Mouse (Mus musculus) C2C12 (cell line): ENCODE results near the gene Hist2h2ab. TPM values are rescaled to one million over a fixed set of nuclear protein-coding genes. Genes with fewer than 3 reads are reported as not detected.
A peak's percentile ranks its signal among the peaks of the same experiment; 100 is the strongest.

Experiments
- H3K27me3 ChIP-seq: one replicate; pipeline ENCODE4 v1.6.1; 2011; ENCODE audit not compliant: control insufficient read depth, insufficient read depth, insufficient read length
- H3K36me3 ChIP-seq: one replicate; pipeline ENCODE4 v1.6.1; 2011; ENCODE audit not compliant: control insufficient read depth, insufficient read depth
- H3K4me3 ChIP-seq: one replicate; pipeline ENCODE4 v1.5.1; 2011; ENCODE audit warnings: mild to moderate bottlenecking, control low read depth; ENCODE audit not compliant: poor library complexity, insufficient read depth, severe bottlenecking
- H3K79me2 ChIP-seq: one replicate; pipeline ENCODE4 v1.6.1; 2011; ENCODE audit not compliant: control insufficient read depth, insufficient read depth
- H3K79me3 ChIP-seq: one replicate; pipeline ENCODE4 v1.6.1; 2011; ENCODE audit warnings: low read depth, control low read depth
- H3ac ChIP-seq: one replicate; pipeline ENCODE3; 2011; ENCODE audit warnings: low read depth; ENCODE audit not compliant: control insufficient read depth, insufficient read length
- CEBPB ChIP-seq: IDR thresholded peaks from one replicate; pipeline ENCODE4 v1.6.1; 2011; ENCODE audit warnings: low read depth, mild to moderate bottlenecking, control low read depth, moderate library complexity
- CTCF ChIP-seq: IDR thresholded peaks from one replicate; pipeline ENCODE4 v1.5.1; 2011; ENCODE audit not compliant: control insufficient read depth, insufficient read depth, insufficient read length
- FOSL1 ChIP-seq: IDR thresholded peaks from one replicate; pipeline ENCODE4 v1.8.0; 2011; ENCODE audit warnings: mild to moderate bottlenecking, low read length; ENCODE audit not compliant: poor library complexity, insufficient read depth, severe bottlenecking
- MAX ChIP-seq: IDR thresholded peaks from one replicate; pipeline ENCODE4 v1.6.1; 2011; ENCODE audit warnings: mild to moderate bottlenecking, control low read depth
- MYOD1 ChIP-seq: IDR thresholded peaks from one replicate; pipeline ENCODE4 v1.6.1; 2011; ENCODE audit warnings: low read depth; ENCODE audit not compliant: control insufficient read depth, insufficient read length
- MYOG ChIP-seq: IDR thresholded peaks from one replicate; pipeline ENCODE4 v1.6.1; 2011; ENCODE audit not compliant: control insufficient read depth, insufficient read length; ENCODE audit errors: extremely low read depth
- USF1 ChIP-seq: IDR thresholded peaks from one replicate; pipeline ENCODE4 v1.6.1; 2011; ENCODE audit warnings: low read depth, mild to moderate bottlenecking, control low read depth, moderate library complexity
- long read RNA-seq, 2 experiments: library from polyadenylated mRNA; unstranded; transcript quantifications; one replicate each; pipeline ENCODE4 v2.0.0; 2019 to 2020
- polyA plus RNA-seq: library from polyadenylated mRNA; unstranded; fragments of >200 nt; fragmentation: generic; extraction: Trizol; gene quantifications from one replicate; pipeline ENCODE4 v1.2.1, GENCODE M21; 2012; ENCODE audit warnings: missing spikeins

The Hist2h2ab gene
- polyA plus RNA-seq = 0.18 TPM
- long read RNA-seq, experiment 1 = 0 reads
- long read RNA-seq, experiment 2 = 0 reads

GRCm38 (mm10) chr3:96219661-96220130 is at the start of gene Hist2h2ab, which contains the start of gene Bola1:
TSS of gene Hist2h2ab (plus strand) at chr3:96219865.
TSS of gene Bola1 (minus strand) at chr3:96219709.
- no peaks in the 10 kb centered on the region for H3K79me3 ChIP-seq
- H3ac ChIP-seq = peak within 1 kb of the TSS; percentile 89
- H3K4me3 ChIP-seq = peak within 1 kb of the TSS; percentile 36
- no peaks in the 10 kb centered on the region for H3K79me2 ChIP-seq
- no peaks in the 10 kb centered on the region for H3K36me3 ChIP-seq
- TF ChIP-seq MAX (no peak), MYOG (no peak), MYOD1 (no peak), CEBPB (no peak), CTCF (no peak), USF1 (no peak), FOSL1 (no peak)
- no peaks in the 10 kb centered on the region for H3K27me3 ChIP-seq

GRCm38 (mm10) chr3:96170276-96170675 is 49.4 kb upstream of the Hist2h2ab start:
- Histone ChIP-seq H3K27me3 (no peaks in the 10 kb centered on the region), H3K79me3 (peaks cover 26% of the 10 kb centered on the region), H3K36me3 (peaks cover 23% of the 10 kb centered on the region), H3K79me2 (peaks cover 52% of the 10 kb centered on the region), H3K4me3 (no peak overlapping the region), H3ac (no peak overlapping the region)
- TF ChIP-seq CEBPB (no peak), CTCF (no peak), MYOG (no peak), USF1 (no peak), FOSL1 (no peak), MAX (no peak), MYOD1 (no peak)

- H3K36me3 ChIP-seq = peaks cover 31% of the 10 kb centered on the region
- H3K4me3 ChIP-seq = peak overlapping the region; percentile 94
- H3ac ChIP-seq = peak overlapping the region; percentile 20
- H3K27me3 ChIP-seq = no peaks in the 10 kb centered on the region
- TF ChIP-seq MYOG (no peak), FOSL1 (no peak), MYOD1 (no peak), USF1 (no peak), CEBPB (no peak), CTCF (no peak), MAX (no peak)
- H3K79me3 ChIP-seq = peaks cover 28% of the 10 kb centered on the region
- peaks cover 60% of the 10 kb centered on the region for H3K79me2 ChIP-seq
Observed at GRCm38 (mm10) chr3:96170976-96171545, 48.6 kb upstream of the Hist2h2ab start.

GRCm38 (mm10) chr3:96171583-96172196 is 48.0 kb upstream of the Hist2h2ab start:
- no peaks in the 10 kb centered on the region for H3K27me3 ChIP-seq
- H3ac ChIP-seq = peak overlapping the region; percentile 79
- peaks cover 66% of the 10 kb centered on the region for H3K79me2 ChIP-seq
- H3K36me3 ChIP-seq = peaks cover 37% of the 10 kb centered on the region
- peak overlapping the region; percentile 94 for H3K4me3 ChIP-seq
- H3K79me3 ChIP-seq = peaks cover 30% of the 10 kb centered on the region
- TF ChIP-seq USF1 = no peak
- TF ChIP-seq MAX = no peak
- TF ChIP-seq FOSL1 = no peak
- no peak for TF ChIP-seq CTCF

- TF ChIP-seq MAX (no peak), MYOG (no peak), MYOD1 (no peak), CEBPB (no peak), USF1 (no peak), CTCF (no peak), FOSL1 (no peak)
- Histone ChIP-seq H3K79me3 (peaks cover 30% of the 10 kb centered on the region), H3K36me3 (peaks cover 42% of the 10 kb centered on the region), H3ac (peak within 1 kb of the TSS; percentile 98), H3K27me3 (no peaks in the 10 kb centered on the region), H3K4me3 (peak within 1 kb of the TSS; percentile 94), H3K79me2 (peaks cover 66% of the 10 kb centered on the region)
Observed at GRCm38 (mm10) chr3:96172197-96173178, 47.2 kb upstream of the Hist2h2ab start, which contains the start of gene Sf3b4. TSS of gene Sf3b4 (plus strand) at chr3:96172332.
